Mouse (Mus musculus) heart, embryonic 14.5 days (tissue): ENCODE results near the gene Cd8b1. TPM values are rescaled to one million over a fixed set of nuclear protein-coding genes. Genes with fewer than 3 reads are reported as not detected.
"Not testable (repeated sequence)": the region's sequence is repeated elsewhere in the genome, so short reads cannot be mapped to it uniquely, and the experiment has no call there.

Experiments used
- ATAC-seq: fragments of 200-750 bp; cut with Nextera tagmentation; 2 replicates; pipeline ENCODE4 v1.8.0; 2017; ENCODE audit warnings: low read depth, moderate TSS enrichment; ENCODE audit not compliant: insufficient number of reproducible peaks, insufficient read depth, low FRiP score
- H3K27ac ChIP-seq, 2 experiments: fragments of 200-500 bp in 1 of 2; fragments of 300-500 bp in 1 of 2; sonication (generic) in 1 of 2; replicated peaks in 1 of 2; 2 replicates each; pipeline ENCODE4 v1.5.1; 2012 to 2014; ENCODE audit warnings: low read depth in 2 of 2, low read length in 2 of 2, control low read depth in 1 of 2, mild to moderate bottlenecking in 1 of 2, mixed read lengths in 1 of 2; ENCODE audit not compliant: control insufficient read depth in 1 of 2, insufficient read depth in 1 of 2
- H3K27me3 ChIP-seq: fragments of 300-500 bp; sonication (generic); 2 replicates; pipeline ENCODE4 v1.6.1; 2014; ENCODE audit warnings: mild to moderate bottlenecking, low read length, control low read depth; ENCODE audit not compliant: control insufficient read depth, insufficient read depth
- H3K36me3 ChIP-seq: fragments of 300-500 bp; sonication (generic); 2 replicates; pipeline ENCODE4 v1.6.1; 2014; ENCODE audit warnings: mild to moderate bottlenecking, control low read depth, low read length, mixed read lengths; ENCODE audit not compliant: control insufficient read depth, insufficient read depth
- H3K4me1 ChIP-seq, 2 experiments: fragments of 200-500 bp in 1 of 2; fragments of 300-500 bp in 1 of 2; sonication (generic) in 1 of 2; 2 replicates each; pipeline ENCODE4 v1.6.1; 2012 to 2014; ENCODE audit warnings: low read length in 2 of 2, control low read depth in 1 of 2, mixed read lengths in 1 of 2; ENCODE audit not compliant: control insufficient read depth in 2 of 2, insufficient read depth in 2 of 2
- H3K4me2 ChIP-seq: fragments of 300-500 bp; sonication (generic); 2 replicates; pipeline ENCODE4 v1.6.1; 2014; ENCODE audit warnings: mild to moderate bottlenecking, low read length
- H3K4me3 ChIP-seq, 2 experiments: fragments of 200-500 bp in 1 of 2; fragments of 300-500 bp in 1 of 2; sonication (generic) in 1 of 2; 2 replicates each; pipeline ENCODE4 v1.5.1; 2012 to 2014; ENCODE audit warnings: low read length in 2 of 2, mild to moderate bottlenecking in 2 of 2, control low read depth in 1 of 2, low read depth in 1 of 2, moderate library complexity in 1 of 2; ENCODE audit not compliant: control insufficient read depth in 1 of 2, insufficient read depth in 1 of 2
- H3K9ac ChIP-seq: fragments of 300-500 bp; sonication (generic); 2 replicates; pipeline ENCODE4 v1.6.1; 2014; ENCODE audit warnings: mild to moderate bottlenecking, low read length
- H3K9me3 ChIP-seq: fragments of 300-500 bp; sonication (generic); 2 replicates; pipeline ENCODE4 v1.6.1; 2016; ENCODE audit warnings: low read length, control low read depth; ENCODE audit not compliant: control insufficient read depth
- WGBS: fragments of 180-500 bp; shearing (Covaris S2); extraction: QIAGEN DNeasy Blood & Tissue Kit; methylation state at CpG from one replicate; pipeline ENCODE4 v1.1.7; 2014; 5-methylcytosine and 5-hydroxymethylcytosine counted together
- polyA plus RNA-seq: library from polyadenylated mRNA; unstranded; fragments of >200 nt; fragmentation: Nextera tagmentation; extraction: Ambion mirVana; gene quantifications from 2 replicates; pipeline ENCODE4 v1.2.1, GENCODE M21; 2014

The Cd8b1 gene
- polyA plus RNA-seq, 1 experiment from 2014 or later, result 0.14 TPM

DNA sequence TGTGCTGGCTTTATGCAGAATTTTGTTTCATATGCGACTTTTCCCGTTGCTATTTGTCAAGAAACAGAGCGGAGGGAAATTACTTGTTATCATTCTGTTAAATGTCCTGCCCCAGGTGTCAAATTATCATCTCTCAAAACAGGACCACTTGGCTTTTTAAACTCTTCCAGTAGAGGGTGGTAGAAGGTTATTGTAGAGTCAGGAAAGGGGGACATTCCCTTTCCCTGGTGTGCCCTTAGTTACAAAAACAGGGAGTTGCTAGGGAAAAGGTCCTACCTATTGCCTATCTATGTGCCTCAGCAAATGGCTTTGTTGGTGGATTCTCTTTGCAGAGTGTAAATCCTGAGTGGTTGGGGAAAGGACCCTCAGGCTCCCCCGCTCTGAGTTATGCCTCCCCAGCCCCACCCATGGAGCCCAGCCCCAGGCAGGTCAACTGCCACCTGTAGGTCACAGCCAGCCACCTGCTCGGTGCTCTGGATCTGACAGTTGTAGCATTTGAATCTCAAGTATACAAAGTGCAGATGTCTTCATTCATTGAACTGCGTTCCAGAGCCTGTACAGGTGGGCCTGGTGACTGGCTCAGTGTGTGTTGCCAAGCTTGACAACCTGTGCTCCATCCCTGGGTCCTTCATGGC, 20.4 kb upstream of the Cd8b1 start:
- Histone ChIP-seq H3K9ac (no peak overlapping the region), H3K36me3 (no peaks in the 10 kb centered on the region), H3K4me2 (no peak overlapping the region), H3K4me1 (no peaks in the 10 kb centered on the region), H3K27ac (no peak overlapping the region), H3K9me3 (no peaks in the 10 kb centered on the region), H3K4me3 (no peak overlapping the region), H3K27me3 (no peaks in the 10 kb centered on the region)
- WGBS, result 60% methylated on average over 6 of the region's 6 CpGs
- ATAC-seq, result no peak

DNA sequence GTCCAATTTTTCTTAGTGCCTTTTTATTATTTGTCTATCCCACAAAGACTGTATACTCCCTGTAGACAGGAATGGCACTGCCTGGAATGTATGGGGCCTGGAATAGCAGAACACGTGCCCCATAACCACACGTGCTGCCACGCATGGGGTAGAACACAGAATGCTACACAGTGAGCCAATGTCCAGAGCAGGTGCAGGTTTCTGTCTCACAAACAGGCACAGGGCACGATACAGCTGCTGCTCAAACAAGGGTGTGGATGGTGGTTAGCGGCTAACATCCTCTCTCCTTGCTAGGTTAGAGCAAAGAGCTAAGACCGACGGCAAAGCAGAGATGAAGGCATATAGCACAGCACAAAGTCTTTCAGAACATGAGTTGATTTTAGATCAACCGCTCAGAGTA, 15.1 kb upstream of the Cd8b1 start:
- ATAC-seq, result no peak
- no peak overlapping the region for H3K4me2 ChIP-seq
- no peak overlapping the region for H3K9ac ChIP-seq
- H3K36me3 ChIP-seq, result no peaks in the 10 kb centered on the region
- H3K4me3 ChIP-seq, result no peak overlapping the region
- H3K4me1 ChIP-seq, result no peaks in the 10 kb centered on the region
- 80% methylated on average over 8 of the region's 8 CpGs for WGBS
- H3K27me3 ChIP-seq, result no peaks in the 10 kb centered on the region
- no peaks in the 10 kb centered on the region for H3K9me3 ChIP-seq
- H3K27ac ChIP-seq, result no peak overlapping the region

DNA sequence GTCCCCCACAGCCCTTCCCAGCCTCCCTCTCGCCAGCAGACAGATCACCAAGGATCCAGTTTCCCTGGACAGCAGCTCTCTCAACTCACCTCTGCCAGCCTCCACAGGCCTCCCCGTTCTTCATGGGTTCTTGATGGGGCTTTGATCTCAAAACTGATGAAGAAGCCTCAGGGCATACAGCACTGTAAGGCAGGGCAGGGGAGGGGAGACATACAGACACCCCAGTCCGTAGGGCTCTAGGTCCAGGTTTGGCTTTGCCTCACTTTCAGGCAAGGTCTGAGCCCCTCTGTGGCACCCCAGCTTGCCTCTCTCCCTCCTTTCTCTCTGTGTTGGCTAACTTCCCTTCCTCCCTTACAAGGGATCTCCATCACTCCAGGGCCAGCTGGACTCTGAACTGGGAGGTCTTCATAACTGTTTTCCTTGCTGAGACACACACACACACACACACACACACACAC, 733 bp upstream of the Cd8b1 start, which contains the start of gene Smyd1:
Gene Smyd1, minus strand, starts transcription at position 408 of the 458 bp plus-strand sequence.
- Histone ChIP-seq H3K27ac (no peak within 1 kb of the TSS), H3K4me1 (no peaks in the 10 kb centered on the region), H3K4me3 (no peak within 1 kb of the TSS), H3K36me3 (no peaks in the 10 kb centered on the region), H3K27me3 (no peaks in the 10 kb centered on the region), H3K9me3 (no peaks in the 10 kb centered on the region), H3K4me2 (no peak within 1 kb of the TSS), H3K9ac (no peak within 1 kb of the TSS)
- no peak for ATAC-seq
- WGBS, result 79% methylated on average over 3 of the region's 3 CpGs

DNA sequence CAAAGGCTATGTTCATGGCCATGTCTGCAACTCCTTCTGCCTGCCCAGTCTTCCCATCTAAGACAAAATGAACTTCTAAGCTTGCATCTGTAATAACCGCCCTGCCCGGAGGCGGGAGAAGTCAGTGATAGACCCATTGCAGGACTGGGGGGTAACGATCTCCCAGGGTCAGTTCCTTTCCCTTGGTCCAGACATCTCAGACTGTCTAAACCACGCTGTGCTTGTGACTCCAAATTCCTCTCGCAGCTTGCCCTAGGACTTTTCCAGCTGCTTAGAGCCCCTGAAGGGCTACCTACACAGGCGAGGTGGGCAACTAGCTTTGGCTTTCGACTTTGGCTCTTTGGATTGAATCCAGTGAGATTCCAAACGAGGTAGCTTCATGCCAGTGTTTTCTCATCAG, 2.2 kb downstream of the Cd8b1 start:
- ATAC-seq, result no peak
- Histone ChIP-seq H3K9me3 (no peaks in the 10 kb centered on the region), H3K36me3 (no peaks in the 10 kb centered on the region), H3K9ac (no peak overlapping the region), H3K27ac (no peak overlapping the region), H3K27me3 (no peaks in the 10 kb centered on the region), H3K4me1 (no peaks in the 10 kb centered on the region), H3K4me3 (no peak overlapping the region), H3K4me2 (no peak overlapping the region)
- 84% methylated on average over 9 of the region's 9 CpGs for WGBS

DNA sequence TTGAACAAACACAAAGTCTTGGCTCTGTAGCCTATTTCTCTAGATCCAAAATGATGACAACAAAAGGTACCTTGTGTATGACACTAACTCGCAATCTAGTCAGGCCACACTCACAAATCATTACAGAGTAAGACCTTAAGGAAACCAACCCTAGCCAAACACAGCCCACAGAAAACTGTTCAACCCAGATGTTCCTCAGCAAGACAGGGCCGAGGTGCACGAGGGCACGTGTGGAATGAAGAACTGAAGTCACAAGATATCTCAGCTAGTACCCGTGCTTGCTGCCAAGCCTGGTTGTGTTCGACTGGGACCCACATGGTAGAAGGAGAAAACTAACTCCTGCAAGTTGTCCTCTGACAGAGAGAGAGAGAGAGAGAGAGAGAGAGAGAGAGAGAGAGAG, 7.3 kb downstream of the Cd8b1 start:
- WGBS, result 73% methylated on average over 6 of the region's 6 CpGs
- Histone ChIP-seq H3K4me1 (no peaks in the 10 kb centered on the region), H3K4me3 (no peak overlapping the region), H3K4me2 (no peak overlapping the region), H3K9me3 (no peaks in the 10 kb centered on the region), H3K9ac (no peak overlapping the region), H3K27me3 (no peaks in the 10 kb centered on the region), H3K36me3 (no peaks in the 10 kb centered on the region), H3K27ac (no peak overlapping the region)
- no peak for ATAC-seq

DNA sequence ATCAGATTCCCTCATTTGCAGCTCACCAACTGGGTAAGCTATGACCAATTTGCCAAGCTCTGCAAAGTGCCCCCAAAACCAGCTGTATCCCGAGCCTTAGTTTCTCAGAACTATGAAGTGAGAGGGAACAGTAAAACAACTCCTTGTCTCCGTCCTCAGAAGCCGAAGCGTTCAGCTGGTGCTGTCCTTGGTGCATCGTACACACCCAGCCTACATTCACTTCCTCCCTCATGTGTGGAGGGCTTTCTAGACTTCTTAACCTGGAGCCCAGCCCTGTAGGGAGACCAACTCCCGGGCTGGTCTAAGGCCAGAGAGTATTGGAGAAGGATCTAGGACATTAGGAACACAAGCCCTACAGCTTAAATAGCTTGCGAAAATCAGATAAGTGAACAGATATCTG, 7.9 kb downstream of the Cd8b1 start:
- no peaks in the 10 kb centered on the region for H3K9me3 ChIP-seq
- no peak overlapping the region for H3K4me3 ChIP-seq
- ATAC-seq, result no peak
- no peak overlapping the region for H3K27ac ChIP-seq
- no peaks in the 10 kb centered on the region for H3K27me3 ChIP-seq
- no peaks in the 10 kb centered on the region for H3K36me3 ChIP-seq
- WGBS, result 68% methylated on average over 7 of the region's 7 CpGs
- no peak overlapping the region for H3K4me2 ChIP-seq
- H3K4me1 ChIP-seq, result no peaks in the 10 kb centered on the region
- no peak overlapping the region for H3K9ac ChIP-seq

DNA sequence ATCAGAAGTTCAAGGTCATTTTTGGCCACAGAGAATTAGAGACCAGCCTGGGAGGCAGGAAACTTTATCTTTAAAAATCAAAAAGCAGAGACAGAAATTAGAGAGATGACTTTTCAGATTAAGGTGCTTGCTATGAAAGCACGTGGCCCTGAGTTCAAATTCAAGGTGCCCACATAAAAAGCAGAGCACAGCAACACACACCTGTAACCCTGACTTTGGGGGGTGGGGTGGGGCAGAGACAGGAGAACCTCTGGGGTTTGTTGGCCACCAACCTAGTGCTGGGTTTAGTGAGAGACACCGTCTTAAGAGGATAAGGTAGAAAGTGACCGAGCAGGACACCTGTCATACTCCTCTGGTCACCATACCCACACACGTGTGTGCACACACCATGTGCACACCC, 8.9 kb downstream of the Cd8b1 start:
- H3K4me2 ChIP-seq, ATAC-seq: not testable (repeated sequence)
- 80% methylated on average over 1 of the region's 4 CpGs for WGBS

More for the DNA sequence above, 8.9 kb downstream of the Cd8b1 start:
- H3K27ac ChIP-seq, H3K9ac ChIP-seq, H3K9me3 ChIP-seq, H3K4me3 ChIP-seq, H3K27me3 ChIP-seq, H3K36me3 ChIP-seq, H3K4me1 ChIP-seq: not testable (repeated sequence)
